Mouse (Mus musculus) heart, embryonic 10.5 days (tissue): ENCODE data around the gene Gm8332. TPM values are rescaled to one million over a fixed set of nuclear protein-coding genes. Genes with fewer than 3 reads are reported as not detected.
"Not testable (repeated sequence)": the region's sequence is repeated elsewhere in the genome, so short reads cannot be mapped to it uniquely, and the experiment has no call there.

ENCODE experiments used
- DNase-seq: peaks from one replicate; pipeline ENCODE4 v3.0.0-alpha.2; 2017; ENCODE audit warnings: low spot score
- H3K27ac ChIP-seq: fragments of 300-500 bp; sonication (generic); 2 replicates; pipeline ENCODE4 v1.5.1; 2016; ENCODE audit warnings: mild to moderate bottlenecking
- H3K27me3 ChIP-seq: fragments of 300-500 bp; sonication (generic); 2 replicates; pipeline ENCODE4 v1.6.1; 2016; ENCODE audit warnings: mild to moderate bottlenecking; ENCODE audit not compliant: poor library complexity, insufficient read depth, severe bottlenecking
- H3K36me3 ChIP-seq: fragments of 300-500 bp; sonication (generic); 2 replicates; pipeline ENCODE4 v1.6.1; 2016; ENCODE audit warnings: mild to moderate bottlenecking, moderate library complexity
- H3K4me1 ChIP-seq: fragments of 300-500 bp; sonication (generic); 2 replicates; pipeline ENCODE4 v1.6.1; 2016; ENCODE audit warnings: mild to moderate bottlenecking
- H3K4me3 ChIP-seq: fragments of 300-500 bp; sonication (generic); 2 replicates; pipeline ENCODE4 v1.5.1; 2016; ENCODE audit warnings: mild to moderate bottlenecking, moderate library complexity
- H3K9me3 ChIP-seq: fragments of 300-500 bp; sonication (generic); 2 replicates; pipeline ENCODE4 v1.6.1; 2016; ENCODE audit warnings: mild to moderate bottlenecking, moderate library complexity
- WGBS: fragments of 180-500 bp; shearing (Covaris S2); methylation state at CpG from one replicate; pipeline ENCODE4 v1.1.7; 2016; 5-methylcytosine and 5-hydroxymethylcytosine counted together
- polyA plus RNA-seq: library from polyadenylated mRNA; unstranded; fragments of >200 nt; fragmentation: Nextera tagmentation; extraction: Ambion mirVana; gene quantifications from 2 replicates; pipeline ENCODE4 v1.2.1, GENCODE M21; 2016

Gene Gm8332
- not detected in 2 replicates for polyA plus RNA-seq

GRCm38 (mm10) chr12:88250000-88250399, at the start of gene Gm8332:
Gene Gm8332 (minus strand): TSS chr12:88250100.
- not testable (repeated sequence) for H3K4me3 ChIP-seq, DNase-seq, H3K9me3 ChIP-seq, H3K36me3 ChIP-seq, H3K4me1 ChIP-seq, H3K27ac ChIP-seq, H3K27me3 ChIP-seq
- 74% methylated on average over 2 of the region's 2 CpGs for WGBS

- 68% methylated on average over 2 of the region's 2 CpGs for WGBS
- not testable (repeated sequence) for DNase-seq, H3K9me3 ChIP-seq, H3K4me1 ChIP-seq, H3K27me3 ChIP-seq, H3K36me3 ChIP-seq, H3K4me3 ChIP-seq, H3K27ac ChIP-seq
Observed at GRCm38 (mm10) chr12:88297171-88297570, 47.3 kb upstream of the Gm8332 start.

DNA sequence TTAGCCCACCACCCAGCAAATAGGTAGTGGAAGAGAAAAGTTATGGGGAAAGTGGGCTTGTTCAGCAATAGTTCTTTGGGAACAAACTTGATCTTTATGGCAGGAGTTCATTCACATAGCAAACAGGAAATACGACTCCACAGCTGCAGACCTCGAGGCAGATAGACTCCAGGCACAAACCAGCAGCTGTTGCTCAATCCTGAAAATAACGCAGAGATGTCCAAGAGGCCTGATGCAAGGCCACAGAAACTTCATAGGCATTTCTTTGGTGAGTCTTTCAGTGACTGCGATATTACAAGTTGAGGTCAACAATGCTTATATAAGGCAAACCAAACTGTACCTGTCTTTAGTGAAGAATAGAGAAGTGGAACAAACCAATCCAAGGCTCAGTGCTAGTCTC, 43.2 kb upstream of the Gm8332 start:
- H3K4me3 ChIP-seq, H3K9me3 ChIP-seq, H3K27ac ChIP-seq, H3K27me3 ChIP-seq, DNase-seq, H3K4me1 ChIP-seq, H3K36me3 ChIP-seq: not testable (repeated sequence)
- 62% methylated on average over 4 of the region's 4 CpGs for WGBS

GRCm38 (mm10) chr12:88285224-88285623, 35.3 kb upstream of the Gm8332 start:
- DNase-seq: not testable (repeated sequence)

DNA sequence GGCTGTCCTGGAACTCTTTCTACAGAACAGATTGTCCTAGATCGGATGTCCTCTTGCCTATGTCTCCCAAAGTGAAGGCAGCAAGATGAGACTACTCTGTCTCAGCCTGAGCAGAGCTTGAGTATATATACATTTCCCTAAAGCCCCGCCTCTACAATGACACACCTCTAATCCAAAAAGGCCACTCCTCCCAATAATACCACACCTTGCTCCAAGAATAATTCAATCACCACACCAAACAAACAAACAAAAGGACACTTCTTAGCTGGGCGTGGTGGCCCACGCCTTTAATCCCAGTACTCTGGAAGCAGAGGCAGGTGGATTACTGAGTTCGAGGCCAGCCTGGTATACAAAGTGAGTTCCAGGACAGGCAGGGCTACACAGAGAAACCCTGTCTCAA, 24.5 kb upstream of the Gm8332 start, which contains the start of gene Gm5662:
TSS of gene Gm5662 (minus strand) at position 101 of the 400 bp plus-strand sequence.
- not testable (repeated sequence) for DNase-seq, H3K4me1 ChIP-seq, H3K9me3 ChIP-seq, H3K27me3 ChIP-seq, H3K27ac ChIP-seq, H3K36me3 ChIP-seq, H3K4me3 ChIP-seq
- WGBS: 83% methylated on average over 5 of the region's 5 CpGs

More at GRCm38 (mm10) chr12:88285224-88285623, 35.3 kb upstream of the Gm8332 start:
- H3K9me3 ChIP-seq, H3K4me3 ChIP-seq, H3K27me3 ChIP-seq, H3K27ac ChIP-seq, H3K4me1 ChIP-seq, H3K36me3 ChIP-seq: not testable (repeated sequence)
- WGBS: 77% methylated on average over 5 of the region's 5 CpGs

- Histone ChIP-seq H3K27me3 (no peaks in the 10 kb centered on the region), H3K4me1 (no peaks in the 10 kb centered on the region), H3K36me3 (no peaks in the 10 kb centered on the region), H3K27ac (no peak overlapping the region), H3K4me3 (no peak overlapping the region), H3K9me3 (no peaks in the 10 kb centered on the region; the same call in 1 of the 2 replicates)
- WGBS: 39% methylated on average over 1 of the region's 1 CpGs
- no peak for DNase-seq
Observed at GRCm38 (mm10) chr12:88257241-88257640, 7.3 kb upstream of the Gm8332 start.

DNA sequence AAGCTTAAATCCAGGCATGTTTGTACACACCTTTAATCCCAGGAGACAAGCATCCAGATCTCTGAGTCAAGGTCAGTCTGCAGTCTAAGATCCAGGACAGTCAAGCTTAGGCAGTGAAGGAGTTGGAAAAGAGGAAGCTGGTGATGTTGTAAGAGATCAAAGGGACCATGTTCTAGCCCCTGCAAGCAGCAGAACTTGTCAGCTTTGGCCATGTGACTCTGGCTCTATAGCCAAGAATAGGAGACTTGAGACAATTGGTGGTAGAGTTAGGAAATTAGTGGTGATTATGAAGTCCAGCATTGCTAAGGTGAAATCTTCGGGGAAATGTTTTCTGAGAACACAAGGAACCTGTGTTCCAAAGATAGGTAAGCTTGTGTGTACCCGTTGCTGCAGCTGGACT, 6.0 kb upstream of the Gm8332 start:
- H3K4me1 ChIP-seq, DNase-seq, H3K27me3 ChIP-seq, H3K36me3 ChIP-seq, H3K9me3 ChIP-seq, H3K27ac ChIP-seq, H3K4me3 ChIP-seq: not testable (repeated sequence)
- WGBS: 54% methylated on average over 2 of the region's 2 CpGs

- not testable (repeated sequence) for H3K27ac ChIP-seq, H3K4me1 ChIP-seq, DNase-seq, H3K27me3 ChIP-seq, H3K36me3 ChIP-seq, H3K9me3 ChIP-seq, H3K4me3 ChIP-seq
Observed at GRCm38 (mm10) chr12:88245786-88246185, 4.1 kb downstream of the Gm8332 start.

DNA sequence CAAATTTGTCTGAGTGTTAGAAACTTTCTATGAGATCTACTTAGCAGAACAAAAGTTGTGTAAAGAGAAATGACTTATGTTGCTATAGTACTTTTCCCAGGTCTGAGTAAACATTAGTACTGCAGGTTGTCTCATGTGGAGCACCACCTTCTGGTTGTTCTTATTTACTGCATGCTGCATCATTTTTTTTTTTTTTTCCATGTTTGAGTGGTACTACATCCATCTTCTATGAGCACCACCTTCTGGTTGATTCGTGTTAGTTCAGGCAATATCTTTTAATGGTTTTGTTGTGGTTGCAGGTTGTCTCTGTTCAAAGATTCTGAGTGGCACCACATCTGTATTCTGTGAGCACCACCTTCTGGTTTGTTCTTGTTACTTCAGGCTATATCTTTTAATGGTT, 7.0 kb downstream of the Gm8332 start:
- H3K4me1 ChIP-seq: not testable (repeated sequence)
- 67% methylated on average over 1 of the region's 1 CpGs for WGBS

GRCm38 (mm10) chr12:88219445-88219844, 30.5 kb downstream of the Gm8332 start:
- H3K27ac ChIP-seq: no peak overlapping the region
- WGBS: 86% methylated on average over 3 of the region's 3 CpGs

More for the DNA sequence above, 7.0 kb downstream of the Gm8332 start:
- H3K27ac ChIP-seq, H3K4me3 ChIP-seq, H3K27me3 ChIP-seq, H3K36me3 ChIP-seq, H3K9me3 ChIP-seq, DNase-seq: not testable (repeated sequence)

GRCm38 (mm10) chr12:88218059-88218458, 31.8 kb downstream of the Gm8332 start:
- not testable (repeated sequence) for H3K9me3 ChIP-seq, H3K4me1 ChIP-seq, H3K27me3 ChIP-seq, H3K27ac ChIP-seq, H3K36me3 ChIP-seq, H3K4me3 ChIP-seq, DNase-seq

More at GRCm38 (mm10) chr12:88219445-88219844, 30.5 kb downstream of the Gm8332 start:
- Histone ChIP-seq H3K4me1 (no peaks in the 10 kb centered on the region), H3K27me3 (no peaks in the 10 kb centered on the region), H3K9me3 (no peaks in the 10 kb centered on the region), H3K36me3 (no peaks in the 10 kb centered on the region), H3K4me3 (no peak overlapping the region)
- no peak for DNase-seq

DNA sequence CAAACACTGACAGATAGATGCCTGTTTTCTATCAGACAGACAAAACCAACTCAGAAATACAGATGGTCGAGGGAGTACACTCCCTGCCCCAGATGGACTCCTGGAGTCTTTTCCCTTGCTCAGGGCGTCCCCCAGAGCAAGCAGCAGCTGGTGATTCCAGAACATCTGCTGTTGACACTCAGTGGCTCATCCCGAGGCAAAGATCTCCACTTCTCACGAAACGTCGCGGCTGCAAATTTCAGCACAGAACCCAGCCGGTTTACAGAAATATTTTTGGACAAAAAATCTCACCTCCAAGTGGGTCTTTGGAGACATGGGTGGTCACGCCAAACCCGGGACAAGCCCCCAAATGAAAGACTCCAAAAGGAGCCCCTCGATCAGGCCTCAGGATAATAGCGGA, 35.3 kb downstream of the Gm8332 start:
- Histone ChIP-seq H3K9me3 (no peaks in the 10 kb centered on the region), H3K4me3 (no peak overlapping the region), H3K27ac (no peak overlapping the region), H3K36me3 (no peaks in the 10 kb centered on the region), H3K27me3 (no peaks in the 10 kb centered on the region), H3K4me1 (no peaks in the 10 kb centered on the region)
- WGBS: 82% methylated on average over 12 of the region's 12 CpGs
- no peak for DNase-seq

GRCm38 (mm10) chr12:88211458-88211857, 38.4 kb downstream of the Gm8332 start:
- not testable (repeated sequence) for DNase-seq, H3K27me3 ChIP-seq, H3K4me3 ChIP-seq, H3K36me3 ChIP-seq, H3K27ac ChIP-seq, H3K9me3 ChIP-seq, H3K4me1 ChIP-seq
- 81% methylated on average over 9 of the region's 9 CpGs for WGBS

DNA sequence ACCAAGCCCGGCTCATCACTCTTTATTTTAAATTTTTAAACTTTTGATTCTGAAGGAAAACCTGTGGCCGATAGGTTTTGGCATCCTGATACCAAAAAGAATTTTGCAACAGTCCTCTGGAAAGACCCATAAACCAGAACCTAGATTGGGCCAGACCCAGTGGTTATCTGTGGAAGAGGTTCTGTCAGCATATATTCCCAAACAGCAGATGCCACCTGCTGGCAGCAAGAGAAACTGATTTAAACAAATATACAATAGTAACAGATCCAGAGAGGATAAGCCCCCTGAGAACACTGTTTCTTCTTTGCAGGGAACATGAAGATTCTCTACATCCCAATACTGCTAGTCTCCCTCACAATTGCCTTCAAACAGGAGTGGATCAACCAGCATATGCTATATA, 47.0 kb downstream of the Gm8332 start:
- no peaks in the 10 kb centered on the region for H3K36me3 ChIP-seq
- no peak overlapping the region for H3K27ac ChIP-seq
- WGBS: 92% methylated on average over 2 of the region's 2 CpGs
- H3K27me3 ChIP-seq: no peaks in the 10 kb centered on the region
- no peak overlapping the region for H3K4me3 ChIP-seq
- H3K4me1 ChIP-seq: no peaks in the 10 kb centered on the region
- DNase-seq: no peak
- no peaks in the 10 kb centered on the region for H3K9me3 ChIP-seq
